Mouse (Mus musculus): ENCODE results near the gene Asb10. TPM values are rescaled to one million over a fixed set of nuclear protein-coding genes. Genes with fewer than 3 reads are reported as not detected.

Asb10 gene
- polyA plus RNA-seq, 1 experiment from 2014 or later: 0.91 TPM

GRCm38 (mm10) chr5:24486097-24486496, 54.7 kb downstream of the Asb10 start:
- Histone ChIP-seq H3K4me1 (ENCODE audit: control insufficient read depth, insufficient read depth, low read length) (peaks cover 7% of the 10 kb centered on the region; the same call in 1 of the 2 replicates), H3K27me3 (ENCODE audit: control insufficient read depth, insufficient read depth, low read length) (no peaks in the 10 kb centered on the region), H3K36me3 (ENCODE audit: control insufficient read depth, insufficient read depth, low read length) (peaks cover 74% of the 10 kb centered on the region), H3K4me2 (replicated peaks; ENCODE audit: low read depth, low read length) (no peak overlapping the region), H3K4me3 (ENCODE audit: low read length) (no peak overlapping the region), H3K9me3 (ENCODE audit: control insufficient read depth, low read length) (no peaks in the 10 kb centered on the region), H3K9ac (ENCODE audit: low read depth, low read length) (no peak overlapping the region), H3K27ac (ENCODE audit: low read depth, low read length) (no peak overlapping the region)
- no peak for ATAC-seq (ENCODE audit: low FRiP score, low TSS enrichment)
- WGBS: 3% methylated on average over 8 of the region's 8 CpGs

- no peak for ATAC-seq (ENCODE audit: low FRiP score, low TSS enrichment)
- no peak overlapping the region; the same call in 1 of the 2 replicates for H3K9ac ChIP-seq (ENCODE audit: low read depth, low read length)
- no peaks in the 10 kb centered on the region for H3K27me3 ChIP-seq (ENCODE audit: control insufficient read depth, insufficient read depth, low read length)
- H3K27ac ChIP-seq (ENCODE audit: low read depth, low read length): no peak overlapping the region
- H3K36me3 ChIP-seq (ENCODE audit: control insufficient read depth, insufficient read depth, low read length): peaks cover 74% of the 10 kb centered on the region
- 24% methylated on average over 22 of the region's 22 CpGs for WGBS
- H3K4me3 ChIP-seq (ENCODE audit: low read length): peak overlapping the region; percentile 17; the same call in 1 of the 2 replicates
- H3K4me2 ChIP-seq (replicated peaks; ENCODE audit: low read depth, low read length): peak overlapping the region; percentile 31
- H3K9me3 ChIP-seq (ENCODE audit: control insufficient read depth, low read length): no peaks in the 10 kb centered on the region
- H3K4me1 ChIP-seq (ENCODE audit: control insufficient read depth, insufficient read depth, low read length): peaks cover 7% of the 10 kb centered on the region; the same call in 1 of the 2 replicates
Measured at GRCm38 (mm10) chr5:24484963-24485362, 55.8 kb downstream of the Asb10 start.

- Histone ChIP-seq H3K4me2 (replicated peaks; ENCODE audit: low read depth, low read length) (no peak overlapping the region), H3K9me3 (ENCODE audit: control insufficient read depth, low read length) (no peaks in the 10 kb centered on the region), H3K9ac (ENCODE audit: low read depth, low read length) (peak overlapping the region; percentile 18; the same call in 1 of the 2 replicates), H3K27ac (ENCODE audit: low read depth, low read length) (peak overlapping the region; percentile 12; the same call in 1 of the 2 replicates), H3K4me3 (ENCODE audit: low read length) (no peak overlapping the region), H3K36me3 (ENCODE audit: control insufficient read depth, insufficient read depth, low read length) (peaks cover 74% of the 10 kb centered on the region), H3K27me3 (ENCODE audit: control insufficient read depth, insufficient read depth, low read length) (no peaks in the 10 kb centered on the region), H3K4me1 (ENCODE audit: control insufficient read depth, insufficient read depth, low read length) (peaks cover 7% of the 10 kb centered on the region; the same call in 1 of the 2 replicates)
- ATAC-seq (ENCODE audit: low FRiP score, low TSS enrichment): peak; percentile 24
- 24% methylated on average over 11 of the region's 11 CpGs for WGBS
Measured at GRCm38 (mm10) chr5:24483326-24483725, 57.5 kb downstream of the Asb10 start.

Other genes with a start within 250 kb of the Asb10 start
- 4.6 and 5.7 TPM in 2 replicates for gene Kcnh2, start 189.4 kb downstream of the Asb10 start, polyA plus RNA-seq (2014; fragmentation: Nextera tagmentation; extraction: Ambion mirVana)
- 6.3 and 12.0 TPM in 2 replicates for gene Nos3, start 176.2 kb downstream of the Asb10 start, polyA plus RNA-seq (2014; fragmentation: Nextera tagmentation; extraction: Ambion mirVana)
- 1.1 and 1.3 TPM in 2 replicates for gene Atg9b, start 148.8 kb downstream of the Asb10 start, polyA plus RNA-seq (2014; fragmentation: Nextera tagmentation; extraction: Ambion mirVana)
- gene Abcb8, start 147.3 kb downstream of the Asb10 start, polyA plus RNA-seq (2014; fragmentation: Nextera tagmentation; extraction: Ambion mirVana): 44.9 and 55.0 TPM in 2 replicates
- 0.57 and 0.60 TPM in 2 replicates for gene Asic3, start 127.6 kb downstream of the Asb10 start, polyA plus RNA-seq (2014; fragmentation: Nextera tagmentation; extraction: Ambion mirVana)
- 45.5 and 60.2 TPM in 2 replicates for gene Cdk5, start 117.4 kb downstream of the Asb10 start, polyA plus RNA-seq (2014; fragmentation: Nextera tagmentation; extraction: Ambion mirVana)
- 21.6 and 26.8 TPM in 2 replicates for gene Slc4a2, start 117.1 kb downstream of the Asb10 start, polyA plus RNA-seq (2014; fragmentation: Nextera tagmentation; extraction: Ambion mirVana)
- gene Fastk, start 95.7 kb downstream of the Asb10 start, polyA plus RNA-seq (2014; fragmentation: Nextera tagmentation; extraction: Ambion mirVana): 104 and 105 TPM in 2 replicates
- 23.8 and 25.7 TPM in 2 replicates for gene Tmub1, start 93.1 kb downstream of the Asb10 start, polyA plus RNA-seq (2014; fragmentation: Nextera tagmentation; extraction: Ambion mirVana)
- gene Agap3, start 88.8 kb downstream of the Asb10 start, polyA plus RNA-seq (2014; fragmentation: Nextera tagmentation; extraction: Ambion mirVana): 19.7 and 24.7 TPM in 2 replicates
- 0.05 TPM in 1 of 2 replicates, not detected in the other for gene Gbx1, start 13.8 kb downstream of the Asb10 start, polyA plus RNA-seq (2014; fragmentation: Nextera tagmentation; extraction: Ambion mirVana)
- gene 4931409K22Rik, start 15.8 kb upstream of the Asb10 start, polyA plus RNA-seq (2014; fragmentation: Nextera tagmentation; extraction: Ambion mirVana): 0.26 and 0.34 TPM in 2 replicates
- 102 and 121 TPM in 2 replicates for gene Abcf2, start 36.5 kb upstream of the Asb10 start, polyA plus RNA-seq (2014; fragmentation: Nextera tagmentation; extraction: Ambion mirVana)
- gene Chpf2, start 45.8 kb upstream of the Asb10 start, polyA plus RNA-seq (2014; fragmentation: Nextera tagmentation; extraction: Ambion mirVana): 8.3 and 11.0 TPM in 2 replicates
- gene Smarcd3, start 83.4 kb upstream of the Asb10 start, polyA plus RNA-seq (2014; fragmentation: Nextera tagmentation; extraction: Ambion mirVana): 40.4 and 41.1 TPM in 2 replicates
- gene Nub1, start 144.6 kb upstream of the Asb10 start, polyA plus RNA-seq (2014; fragmentation: Nextera tagmentation; extraction: Ambion mirVana): 33.9 and 45.0 TPM in 2 replicates
- gene Wdr86, start 189.7 kb upstream of the Asb10 start, polyA plus RNA-seq (2014; fragmentation: Nextera tagmentation; extraction: Ambion mirVana): 36.1 and 37.0 TPM in 2 replicates
- 1.7 and 2.6 TPM in 2 replicates for gene Crygn, start 217.0 kb upstream of the Asb10 start, polyA plus RNA-seq (2014; fragmentation: Nextera tagmentation; extraction: Ambion mirVana)

Data from kidney, embryonic 14.5 days (tissue).